Mouse (Mus musculus) liver, embryonic 16.5 days (tissue): ENCODE data around the gene Rsrp1. TPM values are rescaled to one million over a fixed set of nuclear protein-coding genes. Genes with fewer than 3 reads are reported as not detected.

Experiments
- ATAC-seq: fragments of 200-750 bp; cut with Nextera tagmentation; 2 replicates; pipeline ENCODE4 v1.8.0; 2017; ENCODE audit warnings: low read depth, mild to moderate bottlenecking, moderate number of reproducible peaks, moderate library complexity
- H3K27ac ChIP-seq: fragments of 300-500 bp; sonication (generic); 2 replicates; pipeline ENCODE4 v1.5.1; 2014; ENCODE audit warnings: mild to moderate bottlenecking, low read length
- H3K27me3 ChIP-seq: fragments of 300-500 bp; sonication (generic); 2 replicates; pipeline ENCODE4 v1.6.1; 2014; ENCODE audit warnings: low read depth, low read length, mixed read lengths; ENCODE audit not compliant: control insufficient read depth, insufficient read depth
- H3K36me3 ChIP-seq: fragments of 300-500 bp; sonication (generic); 2 replicates; pipeline ENCODE4 v1.6.1; 2014; ENCODE audit warnings: mild to moderate bottlenecking; ENCODE audit not compliant: control insufficient read depth, insufficient read depth
- H3K4me1 ChIP-seq: fragments of 300-500 bp; sonication (generic); 2 replicates; pipeline ENCODE4 v1.6.1; 2014; ENCODE audit warnings: low read depth, low read length, mixed read lengths; ENCODE audit not compliant: control insufficient read depth
- H3K4me2 ChIP-seq: fragments of 300-500 bp; sonication (generic); 2 replicates; pipeline ENCODE4 v1.6.1; 2014; ENCODE audit warnings: low read depth, low read length, mixed read lengths
- H3K4me3 ChIP-seq: fragments of 300-500 bp; sonication (generic); 2 replicates; pipeline ENCODE4 v1.5.1; 2014; ENCODE audit warnings: low read depth, mild to moderate bottlenecking, low read length
- H3K9ac ChIP-seq: fragments of 300-500 bp; sonication (generic); 2 replicates; pipeline ENCODE4 v1.6.1; 2014; ENCODE audit warnings: low read depth, low read length
- H3K9me3 ChIP-seq: fragments of 300-500 bp; sonication (generic); replicated peaks from 2 replicates; pipeline ENCODE4 v1.6.1; 2016; ENCODE audit warnings: low read length; ENCODE audit not compliant: control insufficient read depth
- WGBS: fragments of 180-500 bp; shearing (Covaris S2); extraction: QIAGEN DNeasy Blood & Tissue Kit; methylation state at CpG from one replicate; pipeline ENCODE4 v1.1.7; 2014; ENCODE audit not compliant: insufficient replicate concordance; 5-methylcytosine and 5-hydroxymethylcytosine counted together
- polyA plus RNA-seq: library from polyadenylated mRNA; unstranded; fragments of >200 nt; fragmentation: Nextera tagmentation; extraction: Ambion mirVana; gene quantifications from 2 replicates; pipeline ENCODE4 v1.2.1, GENCODE M21; 2015

The Rsrp1 gene
- polyA plus RNA-seq, 1 experiment from 2014 or later: 330 TPM

DNA sequence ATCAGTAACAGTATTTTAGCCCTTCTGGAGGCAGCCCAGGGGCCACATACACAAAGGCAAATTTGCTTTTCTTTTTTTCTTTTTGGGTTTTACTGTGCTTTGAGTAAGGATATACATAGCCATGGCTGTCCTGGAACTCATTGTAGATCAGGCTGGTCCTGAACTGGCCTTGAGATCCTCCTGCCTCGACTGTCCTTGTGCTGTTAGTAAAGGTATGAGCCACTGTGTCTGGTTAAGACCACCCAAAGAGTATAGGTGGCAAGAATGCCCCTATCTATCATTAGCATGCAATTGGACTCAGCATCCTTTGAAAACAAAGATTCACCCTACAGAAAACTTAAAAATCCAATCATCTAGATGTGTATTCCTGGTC is 5.1 kb downstream of the Rsrp1 start:
- H3K9me3 ChIP-seq: no peaks in the 10 kb centered on the region
- no peak overlapping the region for H3K9ac ChIP-seq
- H3K27me3 ChIP-seq: no peaks in the 10 kb centered on the region
- 65% methylated on average over 1 of the region's 1 CpGs for WGBS
- H3K4me1 ChIP-seq: peaks cover 43% of the 10 kb centered on the region
- peak overlapping the region; percentile 4; the same call in 1 of the 2 replicates for H3K27ac ChIP-seq
- H3K36me3 ChIP-seq: peaks cover 60% of the 10 kb centered on the region
- no peak overlapping the region for H3K4me3 ChIP-seq
- no peak overlapping the region for H3K4me2 ChIP-seq
- ATAC-seq: no peak

DNA sequence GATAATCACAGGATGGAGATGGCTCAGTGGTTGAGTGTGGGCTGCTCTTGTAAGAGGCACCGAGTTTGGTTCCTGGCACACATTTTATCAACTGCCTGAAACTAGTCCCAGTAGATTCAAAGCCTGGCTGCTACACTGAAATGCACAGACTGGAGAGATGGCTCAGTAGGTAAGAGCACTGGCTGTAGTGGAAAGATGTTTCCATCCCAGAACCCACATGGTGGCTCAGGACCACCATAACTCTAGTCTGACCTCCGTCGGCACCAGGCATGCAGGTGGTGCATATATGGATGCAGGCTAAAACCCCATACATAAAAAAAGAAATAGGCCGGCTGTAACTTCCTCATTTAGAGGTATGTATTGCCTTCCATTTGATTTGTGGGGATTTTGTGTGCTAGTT is 6.1 kb downstream of the Rsrp1 start:
- H3K27me3 ChIP-seq: no peaks in the 10 kb centered on the region
- WGBS: 44% methylated on average over 4 of the region's 4 CpGs
- no peak overlapping the region for H3K4me3 ChIP-seq
- peak overlapping the region; percentile 99 for H3K27ac ChIP-seq
- ATAC-seq: no peak
- H3K9ac ChIP-seq: no peak overlapping the region
- H3K9me3 ChIP-seq: no peaks in the 10 kb centered on the region
- peak overlapping the region; percentile 81; the same call in 1 of the 2 replicates for H3K4me2 ChIP-seq
- peaks cover 43% of the 10 kb centered on the region for H3K4me1 ChIP-seq
- H3K36me3 ChIP-seq: peaks cover 66% of the 10 kb centered on the region

GRCm38 (mm10) chr4:134930190-134930589 is 6.8 kb downstream of the Rsrp1 start:
- Histone ChIP-seq H3K27me3 (no peaks in the 10 kb centered on the region), H3K4me2 (peak overlapping the region; percentile 81), H3K4me3 (peak overlapping the region; percentile 96), H3K9ac (peak overlapping the region; percentile 66), H3K9me3 (no peaks in the 10 kb centered on the region), H3K36me3 (peaks cover 68% of the 10 kb centered on the region), H3K27ac (peak overlapping the region; percentile 99), H3K4me1 (peaks cover 42% of the 10 kb centered on the region)
- 25% methylated on average over 9 of the region's 9 CpGs for WGBS
- no peak for ATAC-seq

DNA sequence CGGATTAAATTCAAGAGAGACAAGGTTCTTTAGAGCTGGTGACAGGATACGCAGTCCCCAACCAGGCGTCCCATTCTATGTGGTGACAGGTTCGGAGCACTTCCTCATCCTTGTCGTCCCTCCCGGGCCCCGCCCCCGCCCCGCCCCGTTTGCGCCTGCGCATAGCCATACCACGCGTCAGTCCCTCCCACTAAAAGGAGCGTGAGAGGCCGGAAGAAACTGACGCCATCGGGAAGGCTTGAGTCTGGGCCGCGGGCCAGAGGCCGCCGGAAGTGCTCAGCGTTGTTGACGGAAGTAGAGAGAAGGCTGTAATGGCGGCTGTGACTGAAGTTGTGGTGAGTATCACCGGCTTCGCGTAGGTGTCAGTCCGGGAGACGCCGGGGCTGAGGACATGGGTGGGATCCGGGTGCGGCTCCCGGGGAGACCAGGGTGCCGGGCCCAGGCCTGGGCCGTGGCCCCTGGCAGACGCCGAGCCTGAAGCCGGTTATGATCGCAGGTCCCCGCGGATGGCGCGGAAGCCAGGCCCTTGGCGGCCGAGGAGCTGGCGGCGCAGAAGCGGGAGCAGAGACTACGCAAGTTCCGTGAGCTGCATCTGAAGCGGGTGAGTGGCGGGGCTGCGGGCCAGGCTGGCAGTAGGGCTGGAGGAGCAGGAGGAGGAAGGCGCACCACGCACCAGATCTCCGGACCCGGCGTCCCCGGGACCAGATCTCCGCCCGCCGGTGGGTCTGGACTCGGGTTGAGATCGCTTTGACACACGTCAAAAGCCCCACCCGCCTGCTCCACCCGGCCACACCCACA is 7.5 kb downstream of the Rsrp1 start, which contains the start of gene Syf2:
Gene Syf2 (plus strand): TSS at position 215 of the 798 bp plus-strand sequence.
- H3K27ac ChIP-seq: peak within 1 kb of the TSS; percentile 99
- H3K9ac ChIP-seq: peak within 1 kb of the TSS; percentile 94
- H3K4me1 ChIP-seq: peaks cover 35% of the 10 kb centered on the region
- no peaks in the 10 kb centered on the region for H3K9me3 ChIP-seq
- no peaks in the 10 kb centered on the region for H3K27me3 ChIP-seq
- peak; percentile 96 for ATAC-seq
- peaks cover 68% of the 10 kb centered on the region for H3K36me3 ChIP-seq
- H3K4me2 ChIP-seq: peak within 1 kb of the TSS; percentile 81
- under 1% methylated on average over 68 of the region's 68 CpGs for WGBS
- H3K4me3 ChIP-seq: peak within 1 kb of the TSS; percentile 96

DNA sequence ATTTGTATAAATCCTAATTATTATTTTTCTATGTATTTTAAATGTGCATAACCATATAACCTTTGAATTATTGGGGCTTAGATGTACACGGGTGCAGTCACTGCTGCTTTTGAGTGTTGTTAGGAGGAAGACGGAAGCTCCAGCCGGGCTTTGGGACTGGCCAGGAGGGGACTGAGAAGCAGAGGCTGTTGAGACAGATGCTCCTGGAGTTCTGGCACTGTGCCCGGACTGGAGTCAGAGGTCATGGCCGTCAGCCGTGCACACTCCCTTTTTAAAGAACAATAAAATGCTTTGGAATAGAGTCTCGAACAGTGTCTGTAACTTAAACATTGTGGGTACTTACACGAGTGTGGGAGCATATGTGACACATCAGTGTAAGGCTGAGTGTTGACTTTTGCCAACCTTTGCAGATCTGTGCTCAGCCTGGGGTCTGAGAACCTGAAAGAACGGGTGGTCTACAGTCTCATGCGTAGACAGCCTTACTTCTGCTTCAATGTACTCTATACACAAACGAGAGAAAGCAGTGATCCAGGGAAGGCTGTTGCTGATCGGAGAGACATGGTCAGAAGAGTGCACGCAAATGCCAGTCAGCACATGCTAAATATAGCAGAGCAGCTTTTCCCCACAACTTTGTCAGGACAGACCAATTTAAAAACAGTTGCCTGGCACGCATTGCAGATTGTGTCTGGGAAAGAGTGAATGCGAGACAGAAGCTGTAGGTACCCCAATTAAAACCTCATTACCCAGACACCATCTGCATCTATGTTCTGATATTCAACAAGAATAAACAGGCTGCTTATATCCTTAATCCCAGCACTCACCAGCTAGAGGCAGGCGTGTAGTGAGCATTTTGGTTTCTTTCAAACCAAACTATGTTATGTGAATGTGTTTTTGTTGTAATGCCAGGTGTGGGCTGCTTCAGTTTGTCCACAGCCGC is 14.1 kb downstream of the Rsrp1 start:
- Histone ChIP-seq H3K27ac (no peak overlapping the region), H3K4me1 (peaks cover under 1% of the 10 kb centered on the region; the same call in 1 of the 2 replicates), H3K9ac (no peak overlapping the region), H3K36me3 (peaks cover 51% of the 10 kb centered on the region), H3K9me3 (no peaks in the 10 kb centered on the region), H3K27me3 (peaks cover 3% of the 10 kb centered on the region; the same call in 1 of the 2 replicates), H3K4me2 (no peak overlapping the region), H3K4me3 (no peak overlapping the region)
- ATAC-seq: no peak
- 72% methylated on average over 17 of the region's 17 CpGs for WGBS

- no peak overlapping the region for H3K4me2 ChIP-seq
- no peak overlapping the region for H3K4me3 ChIP-seq
- H3K9me3 ChIP-seq: no peaks in the 10 kb centered on the region
- no peak overlapping the region for H3K27ac ChIP-seq
- no peak overlapping the region for H3K9ac ChIP-seq
- peaks cover 7% of the 10 kb centered on the region; the same call in 1 of the 2 replicates for H3K27me3 ChIP-seq
- 60% methylated on average over 9 of the region's 9 CpGs for WGBS
- peaks cover 27% of the 10 kb centered on the region for H3K36me3 ChIP-seq
- no peak for ATAC-seq
- no peaks in the 10 kb centered on the region for H3K4me1 ChIP-seq
These were observed 16.5 kb downstream of the Rsrp1 start for GRCm38 (mm10) chr4:134939900-134940299.

DNA sequence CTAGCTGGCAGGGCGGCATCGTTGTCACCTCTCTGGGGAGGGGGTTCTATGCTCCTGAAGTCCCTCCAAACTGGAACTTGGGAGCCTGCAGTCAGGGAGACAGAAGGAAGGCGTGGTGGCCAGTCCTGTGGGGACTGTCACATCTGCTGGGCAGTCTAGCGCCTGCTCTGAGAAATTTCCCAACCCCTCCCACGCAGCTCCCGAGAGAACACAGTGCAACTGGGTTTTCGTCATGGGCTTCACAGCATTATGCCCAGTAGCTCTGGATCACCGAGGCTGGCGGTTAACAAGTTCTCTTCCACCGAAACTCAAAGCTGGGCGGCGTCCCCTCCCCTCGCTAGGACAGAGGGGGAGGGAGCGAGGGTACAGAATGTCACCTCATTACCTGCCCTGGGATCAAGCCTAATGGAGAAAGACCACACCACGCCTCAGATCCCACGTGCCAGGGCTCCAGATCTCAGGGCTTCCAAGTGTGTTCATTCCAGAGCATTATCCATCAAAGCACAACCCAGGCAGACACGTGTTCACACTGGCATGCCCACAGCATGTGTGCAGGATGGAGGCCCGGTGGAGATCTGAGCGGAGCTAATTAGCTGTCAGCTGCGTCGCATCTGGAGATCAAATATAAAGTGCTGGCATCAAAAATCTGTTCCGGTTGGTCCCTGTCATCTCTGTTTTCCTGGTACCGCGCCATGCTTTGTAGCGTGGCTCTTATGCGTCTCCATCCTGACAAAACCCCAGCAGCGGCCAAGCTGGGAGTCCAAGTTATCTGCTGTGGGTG is 20.6 kb downstream of the Rsrp1 start:
- H3K4me3 ChIP-seq: no peak overlapping the region
- no peak overlapping the region for H3K4me2 ChIP-seq
- H3K36me3 ChIP-seq: no peaks in the 10 kb centered on the region
- peaks cover 7% of the 10 kb centered on the region; the same call in 1 of the 2 replicates for H3K27me3 ChIP-seq
- H3K9me3 ChIP-seq: no peaks in the 10 kb centered on the region
- H3K27ac ChIP-seq: no peak overlapping the region
- 48% methylated on average over 27 of the region's 27 CpGs for WGBS
- no peak for ATAC-seq
- no peak overlapping the region for H3K9ac ChIP-seq
- H3K4me1 ChIP-seq: no peaks in the 10 kb centered on the region; the same call in 1 of the 2 replicates

GRCm38 (mm10) chr4:134946024-134946744 is 22.8 kb downstream of the Rsrp1 start:
- Histone ChIP-seq H3K4me2 (peak overlapping the region; percentile 51), H3K27ac (no peak overlapping the region), H3K4me3 (peak overlapping the region; percentile 18), H3K36me3 (no peaks in the 10 kb centered on the region), H3K9ac (no peak overlapping the region), H3K9me3 (no peaks in the 10 kb centered on the region), H3K27me3 (peaks cover 6% of the 10 kb centered on the region; the same call in 1 of the 2 replicates), H3K4me1 (no peaks in the 10 kb centered on the region; the same call in 1 of the 2 replicates)
- no peak for ATAC-seq
- 9% methylated on average over 17 of the region's 17 CpGs for WGBS
